Mouse (Mus musculus): Measurements from ENCODE around the gene Cdh10.

GRCm38 (mm10) chr15:18886673-18887072 is 67.9 kb downstream of the Cdh10 start:
- TF ChIP-seq CTCF (IDR thresholded peaks at IDR 0.05; ENCODE audit: low read depth, low read length) (no peak), POLR2A (IDR thresholded peaks at IDR 0.05; ENCODE audit: borderline replicate concordance, low read depth, low read length) (no peak)

Data from bone marrow macrophage, adult 2 months (primary cell).